Comparison of ENCODE assay signal across 13 mouse cellular contexts in genomic region chr8:85441564-85441963, GRCm38 (mm10). TPM values are rescaled to one million over a fixed set of nuclear protein-coding genes. Genes with fewer than 3 reads are reported as not detected.
"Had no signal": no experiment of that assay in that cellular context is flagged by ENCODE, and none has a peak within 500 bp of the region (broad histone marks: within the 10 kb centered on the region; RNA-seq: fewer than 3 reads in every experiment).

No protein-coding gene starts in this region.

- DNase-seq: kidney, postnatal 25 days; liver; liver, embryonic 13.5 days; lung, embryonic 14.5 days; thymus, adult 18-20 months; thymus, postnatal 36 days had no signal

- H3K9ac ChIP-seq: limb, embryonic 13.5 days; liver, embryonic 13.5 days; lung, embryonic 14.5 days; midbrain, embryonic 12.5 days; midbrain, embryonic 15.5 days had no signal

- H3K36me3 ChIP-seq: limb, embryonic 10.5 days; limb, embryonic 13.5 days; liver, embryonic 13.5 days; midbrain, embryonic 12.5 days; midbrain, embryonic 15.5 days had no signal

- H3K4me3 ChIP-seq: limb, embryonic 10.5 days; limb, embryonic 13.5 days; liver, embryonic 13.5 days; midbrain, embryonic 12.5 days; midbrain, embryonic 15.5 days had no signal

- H3K27ac ChIP-seq: limb, embryonic 10.5 days; limb, embryonic 13.5 days; liver, embryonic 13.5 days; macrophage; midbrain, embryonic 12.5 days; midbrain, embryonic 15.5 days had no signal

- H3K4me1 ChIP-seq: limb, embryonic 10.5 days; limb, embryonic 13.5 days; liver, embryonic 13.5 days; midbrain, embryonic 12.5 days; midbrain, embryonic 15.5 days had no signal

- H3K27me3 ChIP-seq: limb, embryonic 13.5 days; liver, embryonic 13.5 days; midbrain, embryonic 12.5 days; midbrain, embryonic 15.5 days had no signal

- H3K9me3 ChIP-seq: limb, embryonic 10.5 days; limb, embryonic 13.5 days; liver, embryonic 13.5 days; midbrain, embryonic 12.5 days; midbrain, embryonic 15.5 days had no signal

RNA-seq across cellular contexts. Expression of gene Mylk3, which starts 55.4 kb away (rescaled TPM):
- polyA plus RNA-seq: inflammation-experienced regulatory T-cells, adult 6 months; small intestine, adult 2 months had no signal
